Mouse (Mus musculus) left cerebral cortex, adult 11 months (tissue): ENCODE data around the gene Ppy.

Experiments used
- DNase-seq: peaks from one replicate; pipeline ENCODE4 v3.0.0; 2022; ENCODE audit warnings: low spot score

The Ppy gene

GRCm38 (mm10) chr11:102101219-102101618, at the start of gene Ppy:
Gene Ppy (minus strand): TSS chr11:102101319.
- DNase-seq: no peak

- no peak for DNase-seq
Observed at GRCm38 (mm10) chr11:102147213-102147989, 46.3 kb upstream of the Ppy start.

GRCm38 (mm10) chr11:102146531-102146930, 45.4 kb upstream of the Ppy start:
- no peak for DNase-seq

- DNase-seq: no peak
Observed at GRCm38 (mm10) chr11:102146005-102146404, 44.9 kb upstream of the Ppy start.

GRCm38 (mm10) chr11:102145471-102146001, 44.4 kb upstream of the Ppy start, which contains the start of gene Nags:
Gene Nags (plus strand): TSS chr11:102145513.
- DNase-seq: no peak

GRCm38 (mm10) chr11:102144957-102145470, 43.9 kb upstream of the Ppy start:
- DNase-seq: no peak

GRCm38 (mm10) chr11:102142355-102142754, 41.2 kb upstream of the Ppy start:
- DNase-seq: no peak

- no peak for DNase-seq
Observed at GRCm38 (mm10) chr11:102140508-102140907, 39.4 kb upstream of the Ppy start.

GRCm38 (mm10) chr11:102138447-102138740, 37.3 kb upstream of the Ppy start:
- no peak for DNase-seq

GRCm38 (mm10) chr11:102137625-102138446, 36.7 kb upstream of the Ppy start:
- DNase-seq: no peak

- DNase-seq: no peak
Observed at GRCm38 (mm10) chr11:102134516-102134915, 33.4 kb upstream of the Ppy start.

GRCm38 (mm10) chr11:102117386-102117785, 16.3 kb upstream of the Ppy start:
- no peak for DNase-seq

GRCm38 (mm10) chr11:102116241-102116640, 15.1 kb upstream of the Ppy start:
- DNase-seq: no peak

GRCm38 (mm10) chr11:102111576-102111975, 10.5 kb upstream of the Ppy start:
- no peak for DNase-seq

GRCm38 (mm10) chr11:102107732-102108131, 6.6 kb upstream of the Ppy start, which contains the start of gene Pyy:
Gene Pyy (minus strand): TSS chr11:102107832.
- no peak for DNase-seq

- no peak for DNase-seq
Observed at GRCm38 (mm10) chr11:102106911-102107310, 5.8 kb upstream of the Ppy start.

- DNase-seq: no peak
Observed at GRCm38 (mm10) chr11:102102485-102103258, 1.6 kb upstream of the Ppy start.

- no peak for DNase-seq
Observed at GRCm38 (mm10) chr11:102096887-102097391, 4.2 kb downstream of the Ppy start.

GRCm38 (mm10) chr11:102096446-102096845, 4.7 kb downstream of the Ppy start:
- no peak for DNase-seq

- DNase-seq: no peak
Observed at GRCm38 (mm10) chr11:102095676-102096075, 5.4 kb downstream of the Ppy start.

- no peak for DNase-seq
Observed at GRCm38 (mm10) chr11:102089088-102089808, 11.9 kb downstream of the Ppy start.
